14 mouse cellular contexts compared by ENCODE assay signal in genomic region chr2:129604032-129604431, GRCm38 (mm10). TPM values are rescaled to one million over a fixed set of nuclear protein-coding genes. Genes with fewer than 3 reads are reported as not detected.
DNase-seq lines count a peak whose midpoint lies in the region; ATAC-seq lines count a peak whose summit lies in the region.
"Had no signal": no experiment of that assay in that cellular context is flagged by ENCODE, and none has a peak within 500 bp of the region (broad histone marks: within the 10 kb centered on the region; RNA-seq: fewer than 3 reads in every experiment).

No protein-coding gene starts in this region.

- no peak for ATAC-seq in heart, embryonic 14.5 days (ENCODE audit: insufficient number of reproducible peaks, insufficient read depth, low FRiP score, low read depth)
- no peak for ATAC-seq in heart, embryonic 12.5 days (ENCODE audit: insufficient number of reproducible peaks, low FRiP score)
- ATAC-seq in neural tube, embryonic 15.5 days (ENCODE audit: low FRiP score): no peak

- H3K4me1 ChIP-seq in heart, embryonic 14.5 days (ENCODE audit: control insufficient read depth in 2 of 2, insufficient read depth in 2 of 2, low read length in 2 of 2): peaks cover 17 to 40% of the 10 kb centered on the region in 2 experiments
- H3K4me1 ChIP-seq in heart, embryonic 12.5 days (replicated peaks): peaks cover 53% of the 10 kb centered on the region
- H3K4me1 ChIP-seq in neural tube, embryonic 15.5 days: peaks cover 12% of the 10 kb centered on the region

- H3K9ac ChIP-seq in heart, embryonic 14.5 days (ENCODE audit: low read length): no peak overlapping the region
- no peak overlapping the region for H3K9ac ChIP-seq in heart, embryonic 12.5 days
- H3K9ac ChIP-seq in neural tube, embryonic 15.5 days (replicated peaks): no peak overlapping the region
- H3K9ac ChIP-seq: embryonic facial prominence, embryonic 13.5 days; liver, embryonic 15.5 days had no signal

- H3K27ac ChIP-seq in heart, embryonic 14.5 days (replicated peaks in 1 of 2; ENCODE audit: control insufficient read depth in 1 of 2, insufficient read depth in 1 of 2, low read depth in 2 of 2, low read length in 2 of 2): no peak overlapping the region; a peak in 1 of 4 replicates
- H3K27ac ChIP-seq in heart, embryonic 12.5 days (ENCODE audit: poor library complexity, severe bottlenecking): no peak overlapping the region
- H3K27ac ChIP-seq in neural tube, embryonic 15.5 days (replicated peaks): no peak overlapping the region
- H3K27ac ChIP-seq: embryonic facial prominence, embryonic 13.5 days; liver, embryonic 15.5 days had no signal

- H3K36me3 ChIP-seq in heart, embryonic 14.5 days (ENCODE audit: control insufficient read depth, insufficient read depth, low read length): peaks cover 7% of the 10 kb centered on the region; the same call in 1 of the 2 replicates
- H3K36me3 ChIP-seq in heart, embryonic 12.5 days: peaks cover 6% of the 10 kb centered on the region
- H3K36me3 ChIP-seq in neural tube, embryonic 15.5 days: peaks cover 4% of the 10 kb centered on the region
- H3K36me3 ChIP-seq: liver, embryonic 15.5 days had no signal

- WGBS in heart, embryonic 14.5 days: 16% methylated on average over 6 of the region's 6 CpGs
- WGBS in heart, embryonic 12.5 days: 20% methylated on average over 6 of the region's 6 CpGs
- 22% methylated on average over 6 of the region's 6 CpGs for WGBS in neural tube, embryonic 15.5 days

- no peaks in the 10 kb centered on the region for H3K9me3 ChIP-seq in heart, embryonic 14.5 days (ENCODE audit: control insufficient read depth, low read length)
- H3K9me3 ChIP-seq in heart, embryonic 12.5 days (replicated peaks): no peaks in the 10 kb centered on the region
- no peaks in the 10 kb centered on the region for H3K9me3 ChIP-seq in neural tube, embryonic 15.5 days (replicated peaks)
- H3K9me3 ChIP-seq: embryonic facial prominence, embryonic 13.5 days; liver, embryonic 15.5 days had no signal

- H3K4me2 ChIP-seq in heart, embryonic 14.5 days (ENCODE audit: low read length): 0 out of 2 replicates have a peak overlapping the region, but pooled peaks have one; percentile 2
- H3K4me2 ChIP-seq in heart, embryonic 12.5 days: no peak overlapping the region
- no peak overlapping the region for H3K4me2 ChIP-seq in neural tube, embryonic 15.5 days
- H3K4me2 ChIP-seq: embryonic facial prominence, embryonic 13.5 days; liver, embryonic 15.5 days had no signal

- no peaks in the 10 kb centered on the region for H3K27me3 ChIP-seq in heart, embryonic 14.5 days (ENCODE audit: control insufficient read depth, insufficient read depth, low read length)
- H3K27me3 ChIP-seq in heart, embryonic 12.5 days (replicated peaks): no peaks in the 10 kb centered on the region
- no peaks in the 10 kb centered on the region for H3K27me3 ChIP-seq in neural tube, embryonic 15.5 days (replicated peaks)
- H3K27me3 ChIP-seq: CH12.LX; embryonic facial prominence, embryonic 13.5 days; liver, embryonic 15.5 days had no signal

- DNase-seq in neural tube, embryonic 10.5 days (ENCODE audit: extremely low spot score, low spot score): peak; percentile 26
- peak; percentile 42 for DNase-seq in gastrocnemius, postnatal 25 days
- DNase-seq in skeletal muscle tissue, adult 2 months (ENCODE audit: low read depth, low spot score): peak; percentile 73
- DNase-seq in spleen, postnatal 14 days (ENCODE audit: low spot score in 2 of 2): no peak
- DNase-seq in layer of hippocampus, adult 11-12 months (ENCODE audit: low spot score): no peak
- DNase-seq: adrenal gland, postnatal 36 days; left cerebral cortex, postnatal 4 days; spleen, adult 18-20 months had no signal

- H3K4me3 ChIP-seq in heart, embryonic 14.5 days (ENCODE audit: control insufficient read depth in 1 of 2, insufficient read depth in 1 of 2, low read depth in 1 of 2, low read length in 2 of 2): no peak overlapping the region
- no peak overlapping the region for H3K4me3 ChIP-seq in heart, embryonic 12.5 days
- no peak overlapping the region for H3K4me3 ChIP-seq in neural tube, embryonic 15.5 days (replicated peaks)
- H3K4me3 ChIP-seq: embryonic facial prominence, embryonic 13.5 days; liver, embryonic 15.5 days had no signal

RNA-seq across cellular contexts. Expression of gene Sirpa, which starts 11.4 kb away (rescaled TPM):
- 19.8 and 20.8 TPM in 2 replicates for polyA plus RNA-seq in heart, embryonic 14.5 days (2014; fragmentation: Nextera tagmentation; extraction: Ambion mirVana)
- polyA plus RNA-seq in heart, embryonic 12.5 days (2016; fragmentation: Nextera tagmentation; extraction: Ambion mirVana): 14.4 and 18.6 TPM in 2 replicates
- 31.4 and 36.4 TPM in 2 replicates for polyA plus RNA-seq in neural tube, embryonic 15.5 days (2015; fragmentation: Nextera tagmentation; extraction: Ambion mirVana)
- 1 to 10 TPM; 6.7 to 7.9 TPM for total RNA-seq in gastrocnemius, postnatal 25 days (2021)

Comparison
In these comparisons a context has a peak if more than half of its experiments do, and no peak if none do; other contexts are left out.
1. DNase-seq: peak in neural tube, embryonic 10.5 days (single experiment), gastrocnemius, postnatal 25 days (single experiment) and skeletal muscle tissue, adult 2 months (single experiment); none in spleen, postnatal 14 days (0 of 2) and layer of hippocampus, adult 11-12 months (single experiment).